Mouse (Mus musculus): Measurements from ENCODE around the gene Tsc22d1.

DNA sequence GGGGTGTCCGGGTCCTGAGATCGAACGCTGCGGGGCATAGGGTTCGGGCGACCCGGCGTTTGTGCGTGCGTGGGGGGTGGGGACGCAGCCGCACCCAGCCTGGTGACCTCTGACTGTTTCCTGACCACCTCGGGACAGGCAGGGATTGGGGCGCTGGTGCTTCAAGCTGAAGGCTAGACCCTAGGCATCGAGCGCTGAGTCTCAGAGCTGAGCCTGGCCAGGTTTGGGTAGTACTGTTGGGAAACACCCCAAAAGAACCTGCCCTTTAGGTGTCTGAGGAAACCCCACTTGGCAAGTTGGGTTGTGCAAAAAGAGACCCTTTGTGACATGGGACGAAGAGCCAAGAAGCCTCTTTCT is 142.1 kb downstream of the Tsc22d1 start, which contains the start of gene Serp2:
- TF ChIP-seq CTCF (IDR thresholded peaks at IDR 0.05; ENCODE audit: low read depth, low read length): no peak
- TF ChIP-seq TAL1 (conservative IDR thresholded peaks at IDR 0.05; ENCODE audit: low read depth, low read length): no peak
- TF ChIP-seq GATA2 (IDR thresholded peaks at IDR 0.05; ENCODE audit: borderline replicate concordance, low read depth, low read length): no peak
- no peak for TF ChIP-seq GATA1 (IDR thresholded peaks at IDR 0.05; ENCODE audit: borderline replicate concordance, low read length)
- TF ChIP-seq POLR2AphosphoS5 (IDR thresholded peaks at IDR 0.05; ENCODE audit: insufficient replicate concordance, low read depth, low read length): no peak

Data from G1E (cell line).